Mouse (Mus musculus): ENCODE data around the gene Apopt1. TPM values are rescaled to one million over a fixed set of nuclear protein-coding genes. Genes with fewer than 3 reads are reported as not detected.
A peak's percentile ranks its signal among the peaks of the same experiment; 100 is the strongest.

Gene Apopt1
- polyA plus RNA-seq, 1 experiment, result 54.6 TPM

- no peaks in the 10 kb centered on the region for H3K79me2 ChIP-seq (ENCODE audit: control insufficient read depth, insufficient read depth)
- H3ac ChIP-seq (ENCODE audit: control insufficient read depth, insufficient read length), result no peak overlapping the region
- TF ChIP-seq SRF (IDR thresholded peaks at IDR 0.05; ENCODE audit: control insufficient read depth, insufficient read length, low read depth) (no peak), REST (IDR thresholded peaks at IDR 0.05; ENCODE audit: insufficient read depth, insufficient read length) (no peak), USF1 (IDR thresholded peaks at IDR 0.05; ENCODE audit: low read depth) (no peak), E2F4 (IDR thresholded peaks at IDR 0.05; ENCODE audit: insufficient read depth) (no peak), MYOG (IDR thresholded peaks at IDR 0.05; ENCODE audit: control insufficient read depth in 1 of 3, insufficient read depth in 1 of 3, insufficient read length in 2 of 3, low read depth in 2 of 3) (no peak), POLR2AphosphoS2 (IDR thresholded peaks at IDR 0.05; ENCODE audit: insufficient read length, low read depth) (no peak), MAX (IDR thresholded peaks at IDR 0.05; ENCODE audit: low read depth) (no peak), CEBPB (IDR thresholded peaks at IDR 0.05; ENCODE audit: insufficient read depth, poor library complexity, severe bottlenecking) (no peak), MYOD1 (IDR thresholded peaks at IDR 0.05; ENCODE audit: control insufficient read depth in 1 of 3, insufficient read length in 2 of 3, low read depth in 2 of 3) (no peak), POLR2A (IDR thresholded peaks at IDR 0.05; ENCODE audit: insufficient read length, low read depth) (no peak), TCF12 (IDR thresholded peaks at IDR 0.05; ENCODE audit: insufficient read depth, poor library complexity, severe bottlenecking) (no peak), TCF3 (IDR thresholded peaks at IDR 0.05; ENCODE audit: insufficient read length, low read depth) (no peak)
- H3K4me3 ChIP-seq, result no peak overlapping the region
- no peaks in the 10 kb centered on the region for H3K27me3 ChIP-seq (ENCODE audit: control insufficient read depth, insufficient read depth, insufficient read length)
- H3K36me3 ChIP-seq (ENCODE audit: control insufficient read depth, insufficient read depth), result peaks cover 21% of the 10 kb centered on the region
- no peak overlapping the region for H3K4me2 ChIP-seq (ENCODE audit: low read depth)
Observed at GRCm38 (mm10) chr12:111790090-111790489, 77.0 kb downstream of the Apopt1 start.

GRCm38 (mm10) chr12:111790631-111791030 is 77.6 kb downstream of the Apopt1 start:
- H3K4me3 ChIP-seq, result no peak overlapping the region
- no peak for TF ChIP-seq POLR2AphosphoS2 (IDR thresholded peaks at IDR 0.05; ENCODE audit: insufficient read length, low read depth)
- TF ChIP-seq MAX (IDR thresholded peaks at IDR 0.05; ENCODE audit: low read depth), result no peak
- TF ChIP-seq CEBPB (IDR thresholded peaks at IDR 0.05; ENCODE audit: insufficient read depth, poor library complexity, severe bottlenecking), result no peak
- TF ChIP-seq POLR2A (IDR thresholded peaks at IDR 0.05; ENCODE audit: insufficient read length, low read depth), result no peak
- no peak for TF ChIP-seq USF1 (IDR thresholded peaks at IDR 0.05; ENCODE audit: low read depth)
- TF ChIP-seq MYOG (IDR thresholded peaks at IDR 0.05; ENCODE audit: control insufficient read depth in 1 of 3, insufficient read depth in 1 of 3, insufficient read length in 2 of 3, low read depth in 2 of 3), result no peak
- no peak for TF ChIP-seq SRF (IDR thresholded peaks at IDR 0.05; ENCODE audit: control insufficient read depth, insufficient read length, low read depth)
- TF ChIP-seq E2F4 (IDR thresholded peaks at IDR 0.05; ENCODE audit: insufficient read depth), result no peak
- no peak for TF ChIP-seq MYOD1 (IDR thresholded peaks at IDR 0.05; ENCODE audit: control insufficient read depth in 1 of 3, insufficient read length in 2 of 3, low read depth in 2 of 3)
- TF ChIP-seq REST (IDR thresholded peaks at IDR 0.05; ENCODE audit: insufficient read depth, insufficient read length), result no peak
- TF ChIP-seq TCF12 (IDR thresholded peaks at IDR 0.05; ENCODE audit: insufficient read depth, poor library complexity, severe bottlenecking), result no peak
- TF ChIP-seq TCF3 (IDR thresholded peaks at IDR 0.05; ENCODE audit: insufficient read length, low read depth), result no peak
- H3K27me3 ChIP-seq (ENCODE audit: control insufficient read depth, insufficient read depth, insufficient read length), result no peaks in the 10 kb centered on the region
- peaks cover 21% of the 10 kb centered on the region for H3K36me3 ChIP-seq (ENCODE audit: control insufficient read depth, insufficient read depth)
- no peak overlapping the region for H3K4me2 ChIP-seq (ENCODE audit: low read depth)
- H3ac ChIP-seq (ENCODE audit: control insufficient read depth, insufficient read length), result no peak overlapping the region
- no peaks in the 10 kb centered on the region for H3K79me2 ChIP-seq (ENCODE audit: control insufficient read depth, insufficient read depth)

- no peak overlapping the region for H3K4me2 ChIP-seq (ENCODE audit: low read depth)
- no peaks in the 10 kb centered on the region for H3K79me2 ChIP-seq (ENCODE audit: control insufficient read depth, insufficient read depth)
- H3K36me3 ChIP-seq (ENCODE audit: control insufficient read depth, insufficient read depth), result peaks cover 24% of the 10 kb centered on the region
- no peaks in the 10 kb centered on the region for H3K27me3 ChIP-seq (ENCODE audit: control insufficient read depth, insufficient read depth, insufficient read length)
- no peak overlapping the region for H3K4me3 ChIP-seq
- no peak overlapping the region for H3ac ChIP-seq (ENCODE audit: control insufficient read depth, insufficient read length)
- no peak for TF ChIP-seq MAX (IDR thresholded peaks at IDR 0.05; ENCODE audit: low read depth)
- peak; percentile 21 for TF ChIP-seq POLR2AphosphoS2 (IDR thresholded peaks at IDR 0.05; ENCODE audit: insufficient read length, low read depth)
- no peak for TF ChIP-seq CEBPB (IDR thresholded peaks at IDR 0.05; ENCODE audit: insufficient read depth, poor library complexity, severe bottlenecking)
- TF ChIP-seq MYOG (IDR thresholded peaks at IDR 0.05; ENCODE audit: control insufficient read depth in 1 of 3, insufficient read depth in 1 of 3, insufficient read length in 2 of 3, low read depth in 2 of 3), result no peak
- TF ChIP-seq REST (IDR thresholded peaks at IDR 0.05; ENCODE audit: insufficient read depth, insufficient read length), result no peak
- TF ChIP-seq USF1 (IDR thresholded peaks at IDR 0.05; ENCODE audit: low read depth), result no peak
- no peak for TF ChIP-seq TCF12 (IDR thresholded peaks at IDR 0.05; ENCODE audit: insufficient read depth, poor library complexity, severe bottlenecking)
- peak in 1 of 3 experiments; percentile 14 for TF ChIP-seq MYOD1 (IDR thresholded peaks at IDR 0.05; ENCODE audit: control insufficient read depth in 1 of 3, insufficient read length in 2 of 3, low read depth in 2 of 3)
- TF ChIP-seq SRF (IDR thresholded peaks at IDR 0.05; ENCODE audit: control insufficient read depth, insufficient read length, low read depth), result no peak
- no peak for TF ChIP-seq E2F4 (IDR thresholded peaks at IDR 0.05; ENCODE audit: insufficient read depth)
- peak; percentile 22 for TF ChIP-seq POLR2A (IDR thresholded peaks at IDR 0.05; ENCODE audit: insufficient read length, low read depth)
- TF ChIP-seq TCF3 (IDR thresholded peaks at IDR 0.05; ENCODE audit: insufficient read length, low read depth), result no peak
Observed at GRCm38 (mm10) chr12:111791474-111792104, 78.5 kb downstream of the Apopt1 start.

- H3K4me2 ChIP-seq (ENCODE audit: low read depth), result no peak overlapping the region
- TF ChIP-seq MAX (IDR thresholded peaks at IDR 0.05; ENCODE audit: low read depth) (no peak), POLR2AphosphoS2 (IDR thresholded peaks at IDR 0.05; ENCODE audit: insufficient read length, low read depth) (peak; percentile 50), E2F4 (IDR thresholded peaks at IDR 0.05; ENCODE audit: insufficient read depth) (no peak), POLR2A (IDR thresholded peaks at IDR 0.05; ENCODE audit: insufficient read length, low read depth) (peak; percentile 12)
- no peaks in the 10 kb centered on the region for H3K79me2 ChIP-seq (ENCODE audit: control insufficient read depth, insufficient read depth)
- no peak overlapping the region for H3ac ChIP-seq (ENCODE audit: control insufficient read depth, insufficient read length)
- no peak overlapping the region for H3K4me3 ChIP-seq
- H3K27me3 ChIP-seq (ENCODE audit: control insufficient read depth, insufficient read depth, insufficient read length), result no peaks in the 10 kb centered on the region
- H3K36me3 ChIP-seq (ENCODE audit: control insufficient read depth, insufficient read depth), result peaks cover 8% of the 10 kb centered on the region
Observed at GRCm38 (mm10) chr12:111794102-111794501, 81.0 kb downstream of the Apopt1 start.

All from myocyte (in vitro differentiated cells).